Mouse (Mus musculus) adrenal gland, postnatal 10 days (tissue): ENCODE measurements around the gene Pold1. TPM values are rescaled to one million over a fixed set of nuclear protein-coding genes. Genes with fewer than 3 reads are reported as not detected.

Experiments
- DNase-seq: peaks from one replicate; pipeline ENCODE4 v3.0.0; 2021; ENCODE audit warnings: mixed read lengths
- total RNA-seq, 2 experiments: library from RNA; stranded (reverse); gene quantifications; 2 replicates each; pipeline ENCODE4 v1.2.3; 2021

Pold1 gene
- total RNA-seq, 2 experiments from 2014 or later, result 20.6 to 30.7 TPM

GRCm38 (mm10) chr7:44543071-44543470 is 5.6 kb downstream of the Pold1 start:
- no peak for DNase-seq

- DNase-seq, result no peak
Measured at GRCm38 (mm10) chr7:44542555-44542954, 6.1 kb downstream of the Pold1 start.

- no peak for DNase-seq
Measured at GRCm38 (mm10) chr7:44538756-44539624, 9.7 kb downstream of the Pold1 start.

- no peak for DNase-seq
Measured at GRCm38 (mm10) chr7:44537496-44537895, 11.2 kb downstream of the Pold1 start.

- DNase-seq, result no peak
Measured at GRCm38 (mm10) chr7:44537009-44537408, 11.6 kb downstream of the Pold1 start.

- DNase-seq, result no peak
Measured at GRCm38 (mm10) chr7:44536590-44536968, 12.1 kb downstream of the Pold1 start.

GRCm38 (mm10) chr7:44535657-44536589 is 12.7 kb downstream of the Pold1 start:
- no peak for DNase-seq

- no peak for DNase-seq
Measured at GRCm38 (mm10) chr7:44534656-44535441, 13.8 kb downstream of the Pold1 start.

GRCm38 (mm10) chr7:44534242-44534641 is 14.4 kb downstream of the Pold1 start:
- no peak for DNase-seq

- no peak for DNase-seq
Measured at GRCm38 (mm10) chr7:44533746-44534045, 15.0 kb downstream of the Pold1 start.

- no peak for DNase-seq
Measured at GRCm38 (mm10) chr7:44532918-44533745, 15.5 kb downstream of the Pold1 start.

- DNase-seq, result no peak
Measured at GRCm38 (mm10) chr7:44531946-44532732, 16.5 kb downstream of the Pold1 start, which contains the start of gene Spib. Gene Spib, minus strand, starts transcription at chr7:44532071.

- DNase-seq, result no peak
Measured at GRCm38 (mm10) chr7:44531207-44531606, 17.4 kb downstream of the Pold1 start.

GRCm38 (mm10) chr7:44530507-44530906 is 18.1 kb downstream of the Pold1 start:
- DNase-seq, result no peak

GRCm38 (mm10) chr7:44529518-44529917 is 19.1 kb downstream of the Pold1 start:
- DNase-seq, result no peak

GRCm38 (mm10) chr7:44527483-44528398 is 20.9 kb downstream of the Pold1 start:
- DNase-seq, result peak; percentile 83

- no peak for DNase-seq
Measured at GRCm38 (mm10) chr7:44526414-44527154, 22.1 kb downstream of the Pold1 start.

- DNase-seq, result peak; percentile 95
Measured at GRCm38 (mm10) chr7:44525126-44525832, 23.4 kb downstream of the Pold1 start.
